ENCODE assay signal across 22 mouse cellular contexts in the genomic region with DNA sequence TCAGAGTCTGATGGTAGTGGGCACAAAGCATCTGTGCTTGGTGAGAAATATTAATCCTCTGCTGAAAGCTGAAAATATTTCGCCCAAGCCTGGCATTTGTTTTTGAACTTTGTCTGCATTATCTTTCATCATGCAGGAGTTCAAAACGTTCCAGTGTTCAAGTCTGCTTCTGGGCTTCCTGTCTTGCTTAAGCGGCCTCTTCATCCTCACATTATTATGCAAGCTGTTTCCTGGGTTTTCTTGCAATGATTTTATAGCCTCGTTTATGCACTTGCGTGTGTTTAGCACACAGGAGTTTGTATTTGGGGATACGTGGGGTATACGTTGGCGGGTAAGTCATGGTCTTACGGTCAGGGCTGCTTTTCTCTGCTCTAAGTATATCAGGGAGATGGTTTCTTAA. TPM values are rescaled to one million over a fixed set of nuclear protein-coding genes. Genes with fewer than 3 reads are reported as not detected.
A peak's percentile ranks its signal among the peaks of the same experiment; 100 is the strongest.
DNase-seq lines count a peak whose midpoint lies in the region; ATAC-seq and TF ChIP-seq lines count a peak whose summit lies in the region.
"Had no signal": no experiment of that assay in that cellular context is flagged by ENCODE, and none has a peak within 500 bp of the region (broad histone marks: within the 10 kb centered on the region; RNA-seq: fewer than 3 reads in every experiment).

No protein-coding gene starts in this region.

- peak overlapping the region; percentile 8; the same call in 1 of the 2 replicates for H3K4me2 ChIP-seq in liver, embryonic 11.5 days
- H3K4me2 ChIP-seq: forebrain, embryonic 12.5 days; hindbrain, embryonic 12.5 days; limb, embryonic 15.5 days; midbrain, embryonic 15.5 days; stomach, embryonic 15.5 days had no signal

- H3K27me3 ChIP-seq in thymus, adult 2 months (ENCODE audit: control insufficient read depth, insufficient read depth, low read length), result no peaks in the 10 kb centered on the region
- no peaks in the 10 kb centered on the region for H3K27me3 ChIP-seq in liver, embryonic 11.5 days (replicated peaks; ENCODE audit: control insufficient read depth, insufficient read depth, low read length)
- H3K27me3 ChIP-seq: forebrain, embryonic 12.5 days; hindbrain, embryonic 12.5 days; limb, embryonic 15.5 days; midbrain, embryonic 15.5 days; stomach, embryonic 15.5 days had no signal

- DNase-seq in thymus, adult 2 months, result peak; percentile 19
- no peak for DNase-seq in thymus, adult 18-20 months
- no peak for DNase-seq in liver, embryonic 11.5 days (ENCODE audit: low spot score)
- no peak for DNase-seq in lung, postnatal 10 days
- DNase-seq in kidney, adult 8-10 months, result no peak
- DNase-seq in layer of hippocampus, adult 9-10 months (ENCODE audit: low spot score), result no peak
- DNase-seq: adrenal gland, adult 2 months; cerebellum, postnatal 14 days; embryo, embryonic 11 days; gastrocnemius, postnatal 14 days; kidney, adult 18-20 months; kidney, postnatal 36 days; right cerebral cortex, adult 18-20 months; spleen, adult 18-20 months had no signal

- WGBS in thymus, adult 2 months, result 38% methylated on average over 9 of the region's 9 CpGs
- WGBS in liver, embryonic 11.5 days, result 74% methylated on average over 9 of the region's 9 CpGs

- H3K9ac ChIP-seq in liver, embryonic 11.5 days (ENCODE audit: low read depth, low read length), result no peak overlapping the region
- H3K9ac ChIP-seq: forebrain, embryonic 12.5 days; hindbrain, embryonic 12.5 days; limb, embryonic 15.5 days; midbrain, embryonic 15.5 days; stomach, embryonic 15.5 days had no signal

- H3K4me1 ChIP-seq in thymus, adult 2 months (replicated peaks; ENCODE audit: control insufficient read depth, insufficient read depth, low read length), result peaks cover 58% of the 10 kb centered on the region
- H3K4me1 ChIP-seq in liver, embryonic 11.5 days (replicated peaks; ENCODE audit: control insufficient read depth, insufficient read depth, low read length), result peaks cover 61% of the 10 kb centered on the region

- no peak for TF ChIP-seq POLR2A in thymus, adult 2 months (IDR thresholded peaks at IDR 0.05; ENCODE audit: control insufficient read depth, extremely low read depth, insufficient read depth, low read length, poor library complexity)

- H3K27ac ChIP-seq in thymus, adult 2 months (ENCODE audit: control insufficient read depth, insufficient read depth, low read length), result peak overlapping the region; percentile 77; the same call in 1 of the 2 replicates
- H3K27ac ChIP-seq in liver, embryonic 11.5 days (ENCODE audit: low read depth, low read length), result peak overlapping the region; percentile 88
- H3K27ac ChIP-seq: forebrain, embryonic 12.5 days; hindbrain, embryonic 12.5 days; limb, embryonic 15.5 days; macrophage; midbrain, embryonic 15.5 days; stomach, embryonic 15.5 days had no signal

- no peak overlapping the region for H3K4me3 ChIP-seq in thymus, adult 2 months (ENCODE audit: control insufficient read depth, insufficient read depth, low read length)
- no peak overlapping the region for H3K4me3 ChIP-seq in liver, embryonic 11.5 days (ENCODE audit: low read depth, low read length)
- H3K4me3 ChIP-seq: forebrain, embryonic 12.5 days; hindbrain, embryonic 12.5 days; limb, embryonic 15.5 days; midbrain, embryonic 15.5 days; stomach, embryonic 15.5 days had no signal

- TF ChIP-seq CTCF in thymus, adult 2 months (IDR thresholded peaks at IDR 0.05; ENCODE audit: borderline replicate concordance, control insufficient read depth, extremely low read depth, insufficient read depth, low read length, poor library complexity), result no peak

- H3K36me3 ChIP-seq in thymus, adult 2 months (ENCODE audit: control insufficient read depth, insufficient read depth, low read length), result no peaks in the 10 kb centered on the region
- H3K36me3 ChIP-seq in liver, embryonic 11.5 days (ENCODE audit: control insufficient read depth, insufficient read depth, low read length), result no peaks in the 10 kb centered on the region
- H3K36me3 ChIP-seq: forebrain, embryonic 12.5 days; G1E; hindbrain, embryonic 12.5 days; limb, embryonic 15.5 days; midbrain, embryonic 15.5 days; stomach, embryonic 15.5 days had no signal

- no peak for ATAC-seq in liver, embryonic 11.5 days (replicated peaks; ENCODE audit: low FRiP score)
- peak; percentile 16 for ATAC-seq in megakaryocyte progenitor cell, adult 5-6 weeks (replicated peaks; ENCODE audit: poor library complexity)
- ATAC-seq: midbrain, embryonic 15.5 days had no signal

- no peaks in the 10 kb centered on the region for H3K9me3 ChIP-seq in liver, embryonic 11.5 days (ENCODE audit: control insufficient read depth, low read length)
- H3K9me3 ChIP-seq: forebrain, embryonic 12.5 days; G1E; hindbrain, embryonic 12.5 days; limb, embryonic 15.5 days; midbrain, embryonic 15.5 days; stomach, embryonic 15.5 days had no signal

RNA-seq across cellular contexts. Expression of a gene that starts 3.7 kb away (rescaled TPM):
- 18.2 and 19.6 TPM in 2 replicates for polyA plus RNA-seq in thymus, adult 2 months (2012; rRNA removed)
- 48.2 and 50.1 TPM in 2 replicates for polyA plus RNA-seq in liver, embryonic 11.5 days (2014; fragmentation: Nextera tagmentation; extraction: Ambion mirVana)
- total RNA-seq in megakaryocyte progenitor cell, adult 5-6 weeks (2015), result 295 and 305 TPM in 2 replicates
- total RNA-seq in megakaryocyte progenitor cell, adult 5-6 weeks (2017), result 358 and 441 TPM in 2 replicates

RNA-seq across cellular contexts. Expression of a gene that starts 55.8 kb away (rescaled TPM):
- 14.9 and 18.6 TPM in 2 replicates for polyA plus RNA-seq in thymus, adult 2 months (2012; rRNA removed)
- 48.6 and 53.8 TPM in 2 replicates for polyA plus RNA-seq in liver, embryonic 11.5 days (2014; fragmentation: Nextera tagmentation; extraction: Ambion mirVana)
- total RNA-seq in megakaryocyte progenitor cell, adult 5-6 weeks (2015), result 47.0 and 55.1 TPM in 2 replicates
- 43.3 and 44.2 TPM in 2 replicates for total RNA-seq in megakaryocyte progenitor cell, adult 5-6 weeks (2017)

RNA-seq across cellular contexts. Expression of a gene that starts 56.1 kb away (rescaled TPM):
- polyA plus RNA-seq in thymus, adult 2 months (2012; rRNA removed), result 13.0 and 16.3 TPM in 2 replicates
- 95.9 and 103 TPM in 2 replicates for polyA plus RNA-seq in liver, embryonic 11.5 days (2014; fragmentation: Nextera tagmentation; extraction: Ambion mirVana)
- total RNA-seq in megakaryocyte progenitor cell, adult 5-6 weeks (2015), result 72.9 and 88.8 TPM in 2 replicates
- 36.2 and 55.0 TPM in 2 replicates for total RNA-seq in megakaryocyte progenitor cell, adult 5-6 weeks (2017)
